Mouse (Mus musculus) MEL (cell line): ENCODE results near the gene Fer1l5. TPM values are rescaled to one million over a fixed set of nuclear protein-coding genes. Genes with fewer than 3 reads are reported as not detected.

Source experiments
- DNase-seq: peaks from one replicate; pipeline ENCODE4 v3.0.0; 2011; ENCODE audit warnings: low read depth, low spot score
- H3K27ac ChIP-seq: 2 replicates; pipeline ENCODE4 v1.5.1; 2012; ENCODE audit warnings: low read depth, mild to moderate bottlenecking, control low read depth, low read length, moderate library complexity; ENCODE audit not compliant: control insufficient read depth
- H3K27me3 ChIP-seq, 2 experiments: fragments of 150-350 bp in 1 of 2; sonication (generic) in 1 of 2; 2 replicates each; pipeline ENCODE4 v1.6.1; 2012; ENCODE audit warnings: low read length in 2 of 2, mild to moderate bottlenecking in 2 of 2, improper control_type of control experiment in 1 of 2, moderate library complexity in 1 of 2; ENCODE audit not compliant: insufficient read depth in 2 of 2, control insufficient read depth in 1 of 2
- H3K36me3 ChIP-seq, 2 experiments: 2 replicates each; pipeline ENCODE4 v1.6.1; 2012 to 2014; ENCODE audit warnings: low read length in 2 of 2, improper control_type of control experiment in 1 of 2, inconsistent platforms in 1 of 2, mild to moderate bottlenecking in 1 of 2; ENCODE audit not compliant: insufficient read depth in 2 of 2, control insufficient read depth in 1 of 2
- H3K4me1 ChIP-seq, 2 experiments: fragments of 150-350 bp in 1 of 2; sonication (generic) in 1 of 2; 2 replicates each; pipeline ENCODE4 v1.6.1; 2012; ENCODE audit warnings: low read length in 2 of 2, improper control_type of control experiment in 1 of 2, mild to moderate bottlenecking in 1 of 2; ENCODE audit not compliant: insufficient read depth in 2 of 2, control insufficient read depth in 1 of 2
- H3K4me3 ChIP-seq, 2 experiments: fragments of 150-350 bp in 1 of 2; sonication (generic) in 1 of 2; 2 replicates each; pipeline ENCODE4 v1.5.1; 2012; ENCODE audit warnings: low read depth in 2 of 2, low read length in 2 of 2, mild to moderate bottlenecking in 2 of 2, moderate library complexity in 2 of 2, control low read depth in 1 of 2, improper control_type of control experiment in 1 of 2; ENCODE audit not compliant: control insufficient read depth in 1 of 2, insufficient read depth in 1 of 2
- H3K79me2 ChIP-seq: 2 replicates; pipeline ENCODE4 v1.6.1; 2012; ENCODE audit warnings: mild to moderate bottlenecking, low read length, moderate library complexity; ENCODE audit not compliant: control insufficient read depth, poor library complexity, insufficient read depth
- H3K9ac ChIP-seq: 2 replicates; pipeline ENCODE4 v1.6.1; 2012; ENCODE audit warnings: low read depth, mild to moderate bottlenecking, control low read depth, low read length, moderate library complexity; ENCODE audit not compliant: control insufficient read depth, poor library complexity, severe bottlenecking
- H3K9me3 ChIP-seq: fragments of 150-350 bp; sonication (generic); replicated peaks from 2 replicates; pipeline ENCODE4 v1.6.1; 2012; ENCODE audit warnings: mild to moderate bottlenecking, low read length, improper control_type of control experiment, moderate library complexity; ENCODE audit not compliant: insufficient read depth
- CHD1 ChIP-seq: IDR thresholded peaks from 2 replicates; pipeline ENCODE4 v1.6.1; 2012; ENCODE audit warnings: low read depth, mild to moderate bottlenecking, inconsistent platforms, low read length, improper control_type of control experiment
- CTCF ChIP-seq, 3 experiments: IDR thresholded peaks in 2 of 3; conservative IDR thresholded peaks in 1 of 3; 2 replicates each; pipeline ENCODE4 v1.5.1; 2011 to 2012; ENCODE audit warnings: low read length in 3 of 3, low read depth in 2 of 3, mild to moderate bottlenecking in 2 of 3, improper control_type of control experiment in 1 of 3, inconsistent platforms in 1 of 3, mixed read lengths in 1 of 3, moderate library complexity in 1 of 3; ENCODE audit not compliant: control insufficient read depth in 1 of 3, insufficient read depth in 1 of 3, poor library complexity in 1 of 3, severe bottlenecking in 1 of 3
- E2F4 ChIP-seq: IDR thresholded peaks from 2 replicates; pipeline ENCODE4 v1.6.1; 2011; ENCODE audit warnings: low read depth, low read length, improper control_type of control experiment, borderline replicate concordance
- EP300 ChIP-seq, 2 experiments: IDR thresholded peaks; 2 replicates each; pipeline ENCODE4 v1.6.1; 2011; ENCODE audit warnings: improper control_type of control experiment in 2 of 2, low read length in 2 of 2, low read depth in 1 of 2, mild to moderate bottlenecking in 1 of 2
- ETS1 ChIP-seq: IDR thresholded peaks from 2 replicates; pipeline ENCODE4 v1.6.1; 2012; ENCODE audit warnings: low read depth, mild to moderate bottlenecking, inconsistent platforms, low read length, improper control_type of control experiment, moderate library complexity
- GATA1 ChIP-seq: IDR thresholded peaks from 2 replicates; pipeline ENCODE4 v1.6.1; 2011; ENCODE audit warnings: low read depth, low read length, improper control_type of control experiment
- HCFC1 ChIP-seq: IDR thresholded peaks from 2 replicates; pipeline ENCODE4 v1.6.1; 2012; ENCODE audit warnings: low read depth, mild to moderate bottlenecking, inconsistent platforms, low read length, improper control_type of control experiment, moderate library complexity
- MAZ ChIP-seq: IDR thresholded peaks from 2 replicates; pipeline ENCODE4 v1.6.1; 2012; ENCODE audit warnings: low read depth, mild to moderate bottlenecking, inconsistent platforms, low read length, improper control_type of control experiment
- MEF2A ChIP-seq: IDR thresholded peaks from 2 replicates; pipeline ENCODE4 v1.6.1; 2014; ENCODE audit warnings: low read depth, mild to moderate bottlenecking, inconsistent platforms, low read length, improper control_type of control experiment; ENCODE audit not compliant: poor library complexity, insufficient replicate concordance, severe bottlenecking; ENCODE audit errors: extremely low read depth
- MYB ChIP-seq: IDR thresholded peaks from 2 replicates; pipeline ENCODE4 v1.6.1; 2011; ENCODE audit warnings: mild to moderate bottlenecking, low read depth, low read length, improper control_type of control experiment
- MYC ChIP-seq: IDR thresholded peaks from 2 replicates; pipeline ENCODE4 v1.6.1; 2011; ENCODE audit warnings: low read depth, mild to moderate bottlenecking, low read length, improper control_type of control experiment, moderate library complexity
- NRF1 ChIP-seq: IDR thresholded peaks from 2 replicates; pipeline ENCODE4 v1.6.1; 2014; ENCODE audit warnings: low read depth, mild to moderate bottlenecking, inconsistent platforms, low read length, improper control_type of control experiment, moderate library complexity; ENCODE audit not compliant: poor library complexity, insufficient read depth, severe bottlenecking
- POLR2AphosphoS5 ChIP-seq: IDR thresholded peaks from 2 replicates; pipeline ENCODE4 v1.6.1; 2012; ENCODE audit warnings: low read depth, borderline replicate concordance, mild to moderate bottlenecking, inconsistent platforms, low read length, moderate library complexity, mixed read lengths
- SIN3A ChIP-seq: IDR thresholded peaks from 2 replicates; pipeline ENCODE4 v1.6.1; 2012; ENCODE audit warnings: low read length, improper control_type of control experiment, inconsistent platforms
- TAL1 ChIP-seq: IDR thresholded peaks from 2 replicates; pipeline ENCODE4 v1.6.1; 2012; ENCODE audit warnings: mild to moderate bottlenecking, inconsistent platforms, low read length, moderate library complexity, mixed read lengths
- UBTF ChIP-seq: IDR thresholded peaks from 2 replicates; pipeline ENCODE4 v1.6.1; 2012; ENCODE audit warnings: low read depth, mild to moderate bottlenecking, inconsistent platforms, low read length, improper control_type of control experiment, moderate library complexity, borderline replicate concordance; ENCODE audit not compliant: insufficient read depth
- USF2 ChIP-seq, 2 experiments: IDR thresholded peaks; 2 replicates each; pipeline ENCODE4 v1.6.1; 2011 to 2012; ENCODE audit warnings: improper control_type of control experiment in 2 of 2, low read length in 2 of 2, borderline replicate concordance in 1 of 2, inconsistent platforms in 1 of 2, low read depth in 1 of 2, mild to moderate bottlenecking in 1 of 2; ENCODE audit not compliant: insufficient read depth in 1 of 2
- ZKSCAN1 ChIP-seq: IDR thresholded peaks from 2 replicates; pipeline ENCODE4 v1.6.1; 2012; ENCODE audit warnings: low read depth, mild to moderate bottlenecking, inconsistent platforms, low read length, improper control_type of control experiment, moderate library complexity
- ZNF384 ChIP-seq: IDR thresholded peaks from 2 replicates; pipeline ENCODE4 v1.6.1; 2012; ENCODE audit warnings: low read depth, mild to moderate bottlenecking, inconsistent platforms, low read length, improper control_type of control experiment
- polyA plus RNA-seq, 2 experiments: library from polyadenylated mRNA; stranded (reverse) in 1 of 2; unstranded in 1 of 2; fragments of >175 nt in 1 of 2; fragments of >200 nt in 1 of 2; gene quantifications; 2 replicates each; pipeline versions ENCODE4 v1.2.1 to v1.2.4; 2012; ENCODE audit warnings: low replicate concordance in 2 of 2, low read depth in 1 of 2; ENCODE audit not compliant: insufficient read length in 2 of 2, insufficient read depth in 1 of 2, missing spikeins in 1 of 2
- total RNA-seq: library from RNA; depleted of rRNA; stranded (reverse); fragments of 300-350 nt; gene quantifications from 2 replicates; pipeline ENCODE4 v1.2.3, GENCODE M21; 2012

Gene Fer1l5
- total and polyA plus RNA-seq, 3 experiments: 2.3 TPM; not detected in 2

GRCm38 (mm10) chr1:36435071-36435470, 63.0 kb downstream of the Fer1l5 start:
- Histone ChIP-seq H3K27ac (no peak overlapping the region), H3K27me3 (no peaks in the 10 kb centered on the region)
- TF ChIP-seq ETS1: no peak
- no peak for TF ChIP-seq ZKSCAN1
- TF ChIP-seq GATA1: no peak
- TF ChIP-seq E2F4: no peak
- no peak for TF ChIP-seq NRF1
- TF ChIP-seq EP300 (IDR thresholded peaks at IDR 0.05; ENCODE audit: low read depth in 1 of 2, low read length in 2 of 2): no peak
- TF ChIP-seq HCFC1: no peak
- TF ChIP-seq MYC: no peak
- no peak for TF ChIP-seq SIN3A
- TF ChIP-seq MAZ: no peak
- TF ChIP-seq MEF2A: no peak
- TF ChIP-seq CHD1: no peak
- TF ChIP-seq MYB: no peak
- TF ChIP-seq TAL1: no peak
- TF ChIP-seq ZNF384: no peak
- TF ChIP-seq USF2 (IDR thresholded peaks at IDR 0.05; ENCODE audit: borderline replicate concordance in 1 of 2, insufficient read depth in 1 of 2, low read depth in 1 of 2, low read length in 2 of 2): no peak
- TF ChIP-seq POLR2AphosphoS5: no peak
- TF ChIP-seq CTCF (IDR thresholded peaks at IDR 0.05 in 2 of 3, conservative IDR thresholded peaks at IDR 0.05 in 1 of 3; ENCODE audit: control insufficient read depth in 1 of 3, insufficient read depth in 1 of 3, low read depth in 2 of 3, low read length in 3 of 3, poor library complexity in 1 of 3, severe bottlenecking in 1 of 3): no peak
- TF ChIP-seq, all 39 proteins: peak for 0
- H3K4me3 ChIP-seq: no peak overlapping the region
- no peak overlapping the region for H3K9ac ChIP-seq
- peak; percentile 22 for DNase-seq
- peaks cover 0 to 18% of the 10 kb centered on the region in 2 experiments; a peak in 2 of 4 replicates for H3K36me3 ChIP-seq
- no peaks in the 10 kb centered on the region for H3K79me2 ChIP-seq
- no peaks in the 10 kb centered on the region for H3K9me3 ChIP-seq
- no peaks in the 10 kb centered on the region; a peak in 1 of 4 replicates for H3K4me1 ChIP-seq

- Histone ChIP-seq H3K4me3 (no peak overlapping the region), H3K36me3 (peaks cover 0 to 18% of the 10 kb centered on the region in 2 experiments; a peak in 2 of 4 replicates)
Measured at GRCm38 (mm10) chr1:36436515-36436914, 64.4 kb downstream of the Fer1l5 start.

More at GRCm38 (mm10) chr1:36436515-36436914, 64.4 kb downstream of the Fer1l5 start:
- Histone ChIP-seq H3K4me1 (no peaks in the 10 kb centered on the region; a peak in 2 of 4 replicates), H3K27ac (no peak overlapping the region), H3K79me2 (no peaks in the 10 kb centered on the region), H3K27me3 (no peaks in the 10 kb centered on the region), H3K9ac (no peak overlapping the region)
- no peak for DNase-seq
- TF ChIP-seq NRF1: no peak
- no peak for TF ChIP-seq UBTF
- TF ChIP-seq ZKSCAN1: no peak
- TF ChIP-seq GATA1: no peak
- TF ChIP-seq CTCF (IDR thresholded peaks at IDR 0.05 in 2 of 3, conservative IDR thresholded peaks at IDR 0.05 in 1 of 3; ENCODE audit: control insufficient read depth in 1 of 3, insufficient read depth in 1 of 3, low read depth in 2 of 3, low read length in 3 of 3, poor library complexity in 1 of 3, severe bottlenecking in 1 of 3): no peak
- no peak for TF ChIP-seq MAZ
- TF ChIP-seq, all 39 proteins: peak for 0
- no peaks in the 10 kb centered on the region for H3K9me3 ChIP-seq
